Mouse (Mus musculus): ENCODE data around the gene Snrpd2.

DNA sequence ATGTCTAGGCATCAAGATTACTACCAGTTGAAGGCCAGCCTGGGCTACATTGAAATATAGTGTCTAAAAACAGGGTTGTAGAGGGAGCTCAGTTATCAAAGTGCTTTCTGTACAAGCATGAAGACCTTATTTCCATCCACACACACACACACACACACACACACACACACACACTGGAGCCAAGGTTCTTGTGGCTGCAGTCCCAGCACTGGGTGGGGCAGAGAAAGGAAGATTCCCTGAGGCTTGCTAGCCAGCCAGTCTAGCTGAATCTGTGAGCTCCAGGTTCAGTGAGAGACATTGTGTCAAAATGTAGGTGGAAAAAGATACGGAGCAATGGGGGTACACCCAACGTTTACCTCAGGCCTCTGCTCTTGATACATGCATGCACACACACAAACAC lies 34.7 kb downstream of the Snrpd2 start:
- no peak for TF ChIP-seq POLR2A (IDR thresholded peaks at IDR 0.05; ENCODE audit: control insufficient read depth, low read depth, low read length)
- TF ChIP-seq CTCF (IDR thresholded peaks at IDR 0.05; ENCODE audit: control insufficient read depth, insufficient read depth, insufficient replicate concordance, low read depth, low read length): no peak
